Mouse (Mus musculus) liver, embryonic 12.5 days (tissue): ENCODE results near the gene Mast4. TPM values are rescaled to one million over a fixed set of nuclear protein-coding genes. Genes with fewer than 3 reads are reported as not detected.

ENCODE experiments used
- ATAC-seq: fragments of 200-750 bp; cut with Nextera tagmentation; 2 replicates; pipeline ENCODE4 v1.8.0; 2017; ENCODE audit warnings: moderate number of reproducible peaks, mild to moderate bottlenecking, moderate library complexity
- H3K27ac ChIP-seq: fragments of 300-500 bp; sonication (generic); 2 replicates; pipeline ENCODE4 v1.5.1; 2016; ENCODE audit warnings: mild to moderate bottlenecking
- H3K27me3 ChIP-seq: fragments of 300-500 bp; sonication (generic); replicated peaks from 2 replicates; pipeline ENCODE4 v1.6.1; 2016; ENCODE audit warnings: mild to moderate bottlenecking, moderate library complexity
- H3K36me3 ChIP-seq: fragments of 300-500 bp; sonication (generic); 2 replicates; pipeline ENCODE4 v1.6.1; 2016; ENCODE audit warnings: mild to moderate bottlenecking, moderate library complexity
- H3K4me1 ChIP-seq: fragments of 300-500 bp; sonication (generic); 2 replicates; pipeline ENCODE4 v1.6.1; 2016
- H3K4me2 ChIP-seq: fragments of 300-500 bp; sonication (generic); 2 replicates; pipeline ENCODE4 v1.6.1; 2016; ENCODE audit warnings: mild to moderate bottlenecking, moderate library complexity
- H3K4me3 ChIP-seq: fragments of 300-500 bp; sonication (generic); 2 replicates; pipeline ENCODE4 v1.5.1; 2016; ENCODE audit warnings: mild to moderate bottlenecking, moderate library complexity
- H3K9ac ChIP-seq: fragments of 300-500 bp; sonication (generic); 2 replicates; pipeline ENCODE4 v1.6.1; 2016; ENCODE audit warnings: mild to moderate bottlenecking, moderate library complexity
- H3K9me3 ChIP-seq: fragments of 300-500 bp; sonication (generic); replicated peaks from 2 replicates; pipeline ENCODE4 v1.6.1; 2016; ENCODE audit warnings: mild to moderate bottlenecking, moderate library complexity
- WGBS: fragments of 180-500 bp; shearing (Covaris S2); methylation state at CpG from one replicate; pipeline ENCODE4 v1.1.7; 2016; ENCODE audit not compliant: insufficient replicate concordance; 5-methylcytosine and 5-hydroxymethylcytosine counted together
- polyA plus RNA-seq: library from polyadenylated mRNA; unstranded; fragments of >200 nt; fragmentation: Nextera tagmentation; extraction: Ambion mirVana; gene quantifications from 2 replicates; pipeline ENCODE4 v1.2.1, GENCODE M21; 2016

Gene Mast4
- polyA plus RNA-seq, 1 experiment from 2014 or later: 4.7 TPM

- WGBS: 40% methylated on average over 6 of the region's 6 CpGs
- H3K36me3 ChIP-seq: no peaks in the 10 kb centered on the region
- H3K27ac ChIP-seq: no peak overlapping the region
- no peak overlapping the region for H3K4me2 ChIP-seq
- no peaks in the 10 kb centered on the region for H3K9me3 ChIP-seq
- no peaks in the 10 kb centered on the region for H3K27me3 ChIP-seq
- H3K4me1 ChIP-seq: peaks cover 23% of the 10 kb centered on the region
- no peak overlapping the region for H3K9ac ChIP-seq
- peak; percentile 68 for ATAC-seq
- H3K4me3 ChIP-seq: no peak overlapping the region
These were observed 519.1 kb downstream of the Mast4 start for GRCm38 (mm10) chr13:102815158-102815557.

GRCm38 (mm10) chr13:102811129-102811832 is 523.0 kb downstream of the Mast4 start:
- no peak overlapping the region for H3K27ac ChIP-seq
- 28% methylated on average over 15 of the region's 15 CpGs for WGBS
- peak overlapping the region; percentile 32 for H3K4me3 ChIP-seq
- H3K9me3 ChIP-seq: no peaks in the 10 kb centered on the region
- peaks cover 23% of the 10 kb centered on the region for H3K4me1 ChIP-seq
- H3K27me3 ChIP-seq: no peaks in the 10 kb centered on the region
- peak overlapping the region; percentile 58 for H3K4me2 ChIP-seq
- peak overlapping the region; percentile 31; the same call in 1 of the 2 replicates for H3K9ac ChIP-seq
- no peaks in the 10 kb centered on the region for H3K36me3 ChIP-seq
- no peak for ATAC-seq

GRCm38 (mm10) chr13:102806652-102807051 is 527.6 kb downstream of the Mast4 start:
- no peak for ATAC-seq
- H3K4me3 ChIP-seq: no peak overlapping the region
- no peaks in the 10 kb centered on the region for H3K36me3 ChIP-seq
- 76% methylated on average over 3 of the region's 3 CpGs for WGBS
- no peak overlapping the region for H3K4me2 ChIP-seq
- peaks cover 19% of the 10 kb centered on the region for H3K4me1 ChIP-seq
- no peak overlapping the region for H3K9ac ChIP-seq
- no peaks in the 10 kb centered on the region for H3K27me3 ChIP-seq
- H3K27ac ChIP-seq: no peak overlapping the region
- H3K9me3 ChIP-seq: no peaks in the 10 kb centered on the region

- Histone ChIP-seq H3K9me3 (no peaks in the 10 kb centered on the region), H3K9ac (no peak overlapping the region), H3K27ac (no peak overlapping the region), H3K27me3 (no peaks in the 10 kb centered on the region), H3K4me3 (no peak overlapping the region), H3K4me1 (peaks cover 8% of the 10 kb centered on the region), H3K4me2 (no peak overlapping the region), H3K36me3 (no peaks in the 10 kb centered on the region)
- ATAC-seq: no peak
- WGBS: 75% methylated on average over 6 of the region's 6 CpGs
These were observed 529.1 kb downstream of the Mast4 start for GRCm38 (mm10) chr13:102805190-102805589.

- Histone ChIP-seq H3K4me3 (no peak overlapping the region), H3K9ac (no peak overlapping the region), H3K4me1 (peaks cover 8% of the 10 kb centered on the region), H3K27me3 (no peaks in the 10 kb centered on the region), H3K4me2 (no peak overlapping the region), H3K36me3 (no peaks in the 10 kb centered on the region), H3K9me3 (no peaks in the 10 kb centered on the region), H3K27ac (no peak overlapping the region)
- 75% methylated on average over 9 of the region's 9 CpGs for WGBS
- no peak for ATAC-seq
These were observed 531.1 kb downstream of the Mast4 start for GRCm38 (mm10) chr13:102803206-102803605.

GRCm38 (mm10) chr13:102792157-102792556 is 542.1 kb downstream of the Mast4 start:
- Histone ChIP-seq H3K4me2 (no peak overlapping the region), H3K4me3 (no peak overlapping the region), H3K27me3 (no peaks in the 10 kb centered on the region), H3K4me1 (no peaks in the 10 kb centered on the region), H3K27ac (no peak overlapping the region), H3K9ac (no peak overlapping the region), H3K9me3 (no peaks in the 10 kb centered on the region), H3K36me3 (peaks cover 16% of the 10 kb centered on the region)
- WGBS: 60% methylated on average over 3 of the region's 3 CpGs
- no peak for ATAC-seq

- Histone ChIP-seq H3K4me3 (no peak overlapping the region), H3K4me2 (no peak overlapping the region), H3K27me3 (no peaks in the 10 kb centered on the region), H3K9ac (no peak overlapping the region), H3K4me1 (no peaks in the 10 kb centered on the region), H3K36me3 (peaks cover 16% of the 10 kb centered on the region), H3K27ac (no peak overlapping the region), H3K9me3 (no peaks in the 10 kb centered on the region)
- 87% methylated on average over 6 of the region's 6 CpGs for WGBS
- ATAC-seq: no peak
These were observed 543.6 kb downstream of the Mast4 start for GRCm38 (mm10) chr13:102790601-102791155.

GRCm38 (mm10) chr13:102786666-102787230 is 547.5 kb downstream of the Mast4 start:
- Histone ChIP-seq H3K27ac (no peak overlapping the region), H3K27me3 (no peaks in the 10 kb centered on the region), H3K9me3 (no peaks in the 10 kb centered on the region), H3K4me2 (no peak overlapping the region), H3K36me3 (peaks cover 3% of the 10 kb centered on the region; the same call in 1 of the 2 replicates), H3K4me3 (no peak overlapping the region), H3K4me1 (no peaks in the 10 kb centered on the region), H3K9ac (no peak overlapping the region)
- no peak for ATAC-seq
- 84% methylated on average over 10 of the region's 10 CpGs for WGBS

GRCm38 (mm10) chr13:102783531-102784310 is 550.6 kb downstream of the Mast4 start:
- no peak overlapping the region for H3K9ac ChIP-seq
- H3K27me3 ChIP-seq: no peaks in the 10 kb centered on the region
- no peak overlapping the region for H3K4me3 ChIP-seq
- H3K36me3 ChIP-seq: peaks cover 12% of the 10 kb centered on the region
- H3K9me3 ChIP-seq: no peaks in the 10 kb centered on the region
- ATAC-seq: no peak
- no peak overlapping the region for H3K4me2 ChIP-seq
- WGBS: 74% methylated on average over 7 of the region's 7 CpGs
- H3K4me1 ChIP-seq: peaks cover 5% of the 10 kb centered on the region
- H3K27ac ChIP-seq: no peak overlapping the region

GRCm38 (mm10) chr13:102779275-102779674 is 555.0 kb downstream of the Mast4 start:
- no peak overlapping the region for H3K4me3 ChIP-seq
- H3K4me1 ChIP-seq: peaks cover 8% of the 10 kb centered on the region
- no peaks in the 10 kb centered on the region for H3K27me3 ChIP-seq
- no peaks in the 10 kb centered on the region for H3K9me3 ChIP-seq
- no peak for ATAC-seq
- no peak overlapping the region for H3K27ac ChIP-seq
- 73% methylated on average over 3 of the region's 3 CpGs for WGBS
- no peak overlapping the region for H3K9ac ChIP-seq
- no peak overlapping the region for H3K4me2 ChIP-seq
- H3K36me3 ChIP-seq: peaks cover 13% of the 10 kb centered on the region; the same call in 1 of the 2 replicates

GRCm38 (mm10) chr13:102778859-102779258 is 555.4 kb downstream of the Mast4 start:
- peaks cover 13% of the 10 kb centered on the region; the same call in 1 of the 2 replicates for H3K36me3 ChIP-seq
- H3K4me1 ChIP-seq: peaks cover 12% of the 10 kb centered on the region
- peak; percentile 57; the same call in 1 of the 2 replicates for ATAC-seq
- H3K4me2 ChIP-seq: no peak overlapping the region
- no peak overlapping the region for H3K4me3 ChIP-seq
- H3K9me3 ChIP-seq: no peaks in the 10 kb centered on the region
- H3K27me3 ChIP-seq: no peaks in the 10 kb centered on the region
- H3K27ac ChIP-seq: no peak overlapping the region
- WGBS: 46% methylated on average over 3 of the region's 3 CpGs
- H3K9ac ChIP-seq: no peak overlapping the region

GRCm38 (mm10) chr13:102775506-102775905 is 558.8 kb downstream of the Mast4 start:
- Histone ChIP-seq H3K36me3 (peaks cover 18% of the 10 kb centered on the region), H3K27me3 (no peaks in the 10 kb centered on the region), H3K4me2 (no peak overlapping the region), H3K9me3 (no peaks in the 10 kb centered on the region), H3K4me1 (peaks cover 27% of the 10 kb centered on the region), H3K4me3 (no peak overlapping the region), H3K27ac (no peak overlapping the region), H3K9ac (no peak overlapping the region)
- WGBS: 78% methylated on average over 6 of the region's 6 CpGs
- no peak for ATAC-seq
